ENCODE assay signal across 32 mouse cellular contexts in the genomic region with DNA sequence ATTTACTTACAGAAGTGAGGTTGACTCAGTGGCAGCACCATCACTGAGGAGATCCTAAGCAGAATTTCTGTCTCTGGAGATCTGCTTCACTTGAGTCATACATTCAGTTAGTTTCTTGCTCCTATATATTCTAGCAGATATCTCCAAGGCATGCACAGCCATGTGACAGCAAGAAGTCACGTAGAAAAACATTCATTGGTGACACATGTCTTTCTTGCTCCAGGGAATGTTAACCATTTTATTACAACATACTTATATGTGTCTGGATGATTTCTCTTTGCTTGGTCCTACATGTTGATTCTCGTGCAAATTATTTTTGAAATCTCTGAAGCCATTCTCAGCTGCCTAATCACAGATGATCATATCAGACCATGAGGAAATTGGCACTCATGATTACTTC. TPM values are rescaled to one million over a fixed set of nuclear protein-coding genes. Genes with fewer than 3 reads are reported as not detected.
"Had no signal": no experiment of that assay in that cellular context is flagged by ENCODE, and none has a peak within 500 bp of the region (broad histone marks: within the 10 kb centered on the region; RNA-seq: fewer than 3 reads in every experiment).

TSS of gene Prl8a9 (minus strand) at position 101 of the 400 bp plus-strand sequence.

- H3K9me3 ChIP-seq: embryonic facial prominence, embryonic 10.5 days; embryonic facial prominence, embryonic 12.5 days; embryonic facial prominence, embryonic 13.5 days; embryonic facial prominence, embryonic 15.5 days; forebrain, embryonic 10.5 days; forebrain, embryonic 12.5 days; forebrain, embryonic 13.5 days; forebrain, embryonic 15.5 days; heart, embryonic 10.5 days had no signal

- H3K27me3 ChIP-seq: embryonic facial prominence, embryonic 12.5 days; embryonic facial prominence, embryonic 13.5 days; embryonic facial prominence, embryonic 15.5 days; forebrain, embryonic 12.5 days; forebrain, embryonic 13.5 days; forebrain, embryonic 15.5 days had no signal

- H3K4me1 ChIP-seq: embryonic facial prominence, embryonic 10.5 days; embryonic facial prominence, embryonic 12.5 days; embryonic facial prominence, embryonic 13.5 days; embryonic facial prominence, embryonic 15.5 days; forebrain, embryonic 10.5 days; forebrain, embryonic 12.5 days; forebrain, embryonic 13.5 days; forebrain, embryonic 15.5 days; heart, embryonic 10.5 days had no signal

- H3K36me3 ChIP-seq: embryonic facial prominence, embryonic 10.5 days; embryonic facial prominence, embryonic 12.5 days; embryonic facial prominence, embryonic 13.5 days; embryonic facial prominence, embryonic 15.5 days; forebrain, embryonic 10.5 days; forebrain, embryonic 12.5 days; forebrain, embryonic 15.5 days; heart, embryonic 10.5 days had no signal

- DNase-seq: cerebellum, adult 9-11 months; cerebellum, postnatal 10 days; cerebellum, postnatal 14 days; cerebellum, postnatal 25 days; cerebellum, postnatal 36 days; embryo, embryonic 11 days; forebrain, postnatal 0 days; gastrocnemius, adult 2 months; gastrocnemius, postnatal 10 days; gastrocnemius, postnatal 14 days; gastrocnemius, postnatal 25 days; gastrocnemius, postnatal 36 days; heart, adult 11 months; heart, adult 18-20 months; heart, adult 2 months had no signal

- H3K27ac ChIP-seq: embryonic facial prominence, embryonic 10.5 days; embryonic facial prominence, embryonic 12.5 days; embryonic facial prominence, embryonic 13.5 days; embryonic facial prominence, embryonic 15.5 days; forebrain, embryonic 10.5 days; forebrain, embryonic 12.5 days; forebrain, embryonic 13.5 days; forebrain, embryonic 15.5 days; gastrocnemius, adult 2 months; heart, adult 2 months; heart, embryonic 10.5 days had no signal

- H3K4me3 ChIP-seq: embryonic facial prominence, embryonic 10.5 days; embryonic facial prominence, embryonic 12.5 days; embryonic facial prominence, embryonic 13.5 days; embryonic facial prominence, embryonic 15.5 days; erythroblast, embryonic 14.5 days; forebrain, embryonic 10.5 days; forebrain, embryonic 12.5 days; forebrain, embryonic 13.5 days; forebrain, embryonic 15.5 days; gastrocnemius, adult 2 months; heart, adult 2 months; heart, embryonic 10.5 days had no signal

- H3K9ac ChIP-seq: embryonic facial prominence, embryonic 12.5 days; embryonic facial prominence, embryonic 13.5 days; embryonic facial prominence, embryonic 15.5 days; forebrain, embryonic 12.5 days; forebrain, embryonic 13.5 days; forebrain, embryonic 15.5 days; forebrain, postnatal 0 days had no signal

RNA-seq across cellular contexts. Expression of gene Prl8a9, which starts in this region (rescaled TPM):
- polyA plus RNA-seq: cortical plate, adult 2 months; embryonic facial prominence, embryonic 10.5 days; embryonic facial prominence, embryonic 11.5 days; embryonic facial prominence, embryonic 12.5 days; embryonic facial prominence, embryonic 13.5 days; embryonic facial prominence, embryonic 14.5 days; embryonic facial prominence, embryonic 15.5 days; erythroblast, embryonic 14.5 days; forebrain, embryonic 10.5 days; forebrain, embryonic 11.5 days; forebrain, embryonic 12.5 days; forebrain, embryonic 13.5 days; forebrain, embryonic 14.5 days; forebrain, embryonic 15.5 days; forebrain, embryonic 16.5 days; forebrain, postnatal 0 days; gonadal fat pad, adult 2 months; heart, adult 2 months; heart, embryonic 10.5 days had no signal
